Mouse (Mus musculus) neural tube, embryonic 15.5 days (tissue): ENCODE data around the gene Tmem120b. TPM values are rescaled to one million over a fixed set of nuclear protein-coding genes. Genes with fewer than 3 reads are reported as not detected.

Experiments
- ATAC-seq: fragments of 200-750 bp; cut with Nextera tagmentation; 2 replicates; pipeline ENCODE4 v1.8.0; 2017; ENCODE audit warnings: mild to moderate bottlenecking, moderate TSS enrichment, moderate library complexity; ENCODE audit not compliant: low FRiP score
- H3K27ac ChIP-seq: fragments of 300-500 bp; sonication (generic); replicated peaks from 2 replicates; pipeline ENCODE4 v1.5.1; 2015; ENCODE audit warnings: mild to moderate bottlenecking, inconsistent platforms
- H3K27me3 ChIP-seq: fragments of 300-500 bp; sonication (generic); replicated peaks from 2 replicates; pipeline ENCODE4 v1.6.1; 2015; ENCODE audit warnings: inconsistent platforms
- H3K36me3 ChIP-seq: fragments of 300-500 bp; sonication (generic); 2 replicates; pipeline ENCODE4 v1.6.1; 2015; ENCODE audit warnings: inconsistent platforms
- H3K4me1 ChIP-seq: fragments of 300-500 bp; sonication (generic); 2 replicates; pipeline ENCODE4 v1.6.1; 2015; ENCODE audit warnings: inconsistent platforms
- H3K4me2 ChIP-seq: fragments of 300-500 bp; sonication (generic); 2 replicates; pipeline ENCODE4 v1.6.1; 2015; ENCODE audit warnings: inconsistent platforms, mild to moderate bottlenecking, moderate library complexity
- H3K4me3 ChIP-seq: fragments of 300-500 bp; sonication (generic); replicated peaks from 2 replicates; pipeline ENCODE4 v1.5.1; 2015; ENCODE audit warnings: mild to moderate bottlenecking, inconsistent platforms
- H3K9ac ChIP-seq: fragments of 300-500 bp; sonication (generic); replicated peaks from 2 replicates; pipeline ENCODE4 v1.6.1; 2015; ENCODE audit warnings: mild to moderate bottlenecking, inconsistent platforms
- H3K9me3 ChIP-seq: fragments of 300-500 bp; sonication (generic); replicated peaks from 2 replicates; pipeline ENCODE4 v1.6.1; 2016; ENCODE audit warnings: inconsistent platforms
- WGBS: fragments of 180-500 bp; shearing (Covaris S2); methylation state at CpG from one replicate; pipeline ENCODE4 v1.1.7; 2015; ENCODE audit warnings: mixed read lengths; 5-methylcytosine and 5-hydroxymethylcytosine counted together
- polyA plus RNA-seq: library from polyadenylated mRNA; unstranded; fragments of >200 nt; fragmentation: Nextera tagmentation; extraction: Ambion mirVana; gene quantifications from 2 replicates; pipeline ENCODE4 v1.2.1, GENCODE M21; 2015

Tmem120b gene
- polyA plus RNA-seq, 1 experiment from 2014 or later: 19.6 TPM

GRCm38 (mm10) chr5:123138953-123139721 lies 70.9 kb downstream of the Tmem120b start:
- no peaks in the 10 kb centered on the region for H3K27me3 ChIP-seq
- H3K4me1 ChIP-seq: peaks cover 45% of the 10 kb centered on the region
- peak overlapping the region; percentile 91 for H3K4me2 ChIP-seq
- peak overlapping the region; percentile 99 for H3K9ac ChIP-seq
- H3K36me3 ChIP-seq: 0 out of 2 replicates have a peak, but pooled peaks cover 2% of the 10 kb centered on the region
- no peak for ATAC-seq
- no peaks in the 10 kb centered on the region for H3K9me3 ChIP-seq
- peak overlapping the region; percentile 69 for H3K4me3 ChIP-seq
- under 1% methylated on average over 39 of the region's 39 CpGs for WGBS
- H3K27ac ChIP-seq: peak overlapping the region; percentile 97

- H3K27ac ChIP-seq: peak overlapping the region; percentile 97
- WGBS: under 1% methylated on average over 28 of the region's 28 CpGs
These were observed 71.8 kb downstream of the Tmem120b start for GRCm38 (mm10) chr5:123139722-123140627.

GRCm38 (mm10) chr5:123140694-123141554 lies 72.7 kb downstream of the Tmem120b start:
- Histone ChIP-seq H3K36me3 (no peaks in the 10 kb centered on the region), H3K27me3 (no peaks in the 10 kb centered on the region), H3K4me2 (peak overlapping the region; percentile 98), H3K4me1 (peaks cover 45% of the 10 kb centered on the region), H3K9me3 (no peaks in the 10 kb centered on the region), H3K27ac (peak overlapping the region; percentile 99), H3K4me3 (peak overlapping the region; percentile 85), H3K9ac (peak overlapping the region; percentile 100)
- ATAC-seq: peak; percentile 73
- WGBS: under 1% methylated on average over 31 of the region's 31 CpGs

More at GRCm38 (mm10) chr5:123139722-123140627, 71.8 kb downstream of the Tmem120b start:
- Histone ChIP-seq H3K4me2 (peak overlapping the region; percentile 91), H3K9me3 (no peaks in the 10 kb centered on the region), H3K4me1 (peaks cover 45% of the 10 kb centered on the region), H3K36me3 (no peaks in the 10 kb centered on the region), H3K4me3 (peak overlapping the region; percentile 69), H3K9ac (peak overlapping the region; percentile 99), H3K27me3 (no peaks in the 10 kb centered on the region)
- ATAC-seq: no peak

GRCm38 (mm10) chr5:123141555-123142160 lies 73.4 kb downstream of the Tmem120b start:
- Histone ChIP-seq H3K27me3 (no peaks in the 10 kb centered on the region), H3K4me2 (peak overlapping the region; percentile 98), H3K9me3 (no peaks in the 10 kb centered on the region), H3K9ac (peak overlapping the region; percentile 100), H3K27ac (peak overlapping the region; percentile 99), H3K36me3 (peaks cover 5% of the 10 kb centered on the region), H3K4me3 (peak overlapping the region; percentile 85), H3K4me1 (peaks cover 45% of the 10 kb centered on the region)
- WGBS: 1% methylated on average over 35 of the region's 38 CpGs
- ATAC-seq: peak; percentile 51

GRCm38 (mm10) chr5:123142161-123143157 lies 74.2 kb downstream of the Tmem120b start, which contains the start of gene Setd1b:
TSS of gene Setd1b (plus strand) at chr5:123142193.
- Histone ChIP-seq H3K4me1 (peaks cover 44% of the 10 kb centered on the region), H3K4me2 (peak within 1 kb of the TSS; percentile 98), H3K9ac (peak within 1 kb of the TSS; percentile 100), H3K36me3 (peaks cover 13% of the 10 kb centered on the region), H3K4me3 (peak within 1 kb of the TSS; percentile 85), H3K27ac (peak within 1 kb of the TSS; percentile 99), H3K9me3 (no peaks in the 10 kb centered on the region), H3K27me3 (no peaks in the 10 kb centered on the region)
- under 1% methylated on average over 63 of the region's 103 CpGs for WGBS
- ATAC-seq: peak; percentile 10; the same call in 1 of the 2 replicates

- Histone ChIP-seq H3K4me2 (peak overlapping the region; percentile 98), H3K9ac (peak overlapping the region; percentile 100), H3K36me3 (peaks cover 23% of the 10 kb centered on the region), H3K27me3 (no peaks in the 10 kb centered on the region), H3K4me1 (peaks cover 48% of the 10 kb centered on the region), H3K27ac (peak overlapping the region; percentile 99), H3K9me3 (no peaks in the 10 kb centered on the region), H3K4me3 (peak overlapping the region; percentile 85)
- WGBS: 1% methylated on average over 23 of the region's 24 CpGs
- ATAC-seq: no peak
These were observed 75.2 kb downstream of the Tmem120b start for GRCm38 (mm10) chr5:123143251-123143970.

- Histone ChIP-seq H3K27me3 (no peaks in the 10 kb centered on the region), H3K36me3 (peaks cover 30% of the 10 kb centered on the region), H3K4me1 (peaks cover 55% of the 10 kb centered on the region), H3K27ac (peak overlapping the region; percentile 42), H3K9ac (peak overlapping the region; percentile 100), H3K9me3 (no peaks in the 10 kb centered on the region), H3K4me3 (peak overlapping the region; percentile 85), H3K4me2 (peak overlapping the region; percentile 98)
- no peak for ATAC-seq
- WGBS: 3% methylated on average over 17 of the region's 17 CpGs
These were observed 75.9 kb downstream of the Tmem120b start for GRCm38 (mm10) chr5:123143971-123144745.

GRCm38 (mm10) chr5:123144746-123145590 lies 76.8 kb downstream of the Tmem120b start:
- H3K27ac ChIP-seq: peak overlapping the region; percentile 42; the same call in 1 of the 2 replicates
- no peak for ATAC-seq
- H3K27me3 ChIP-seq: no peaks in the 10 kb centered on the region
- peaks cover 30% of the 10 kb centered on the region for H3K36me3 ChIP-seq
- H3K9ac ChIP-seq: peak overlapping the region; percentile 100
- peak overlapping the region; percentile 85 for H3K4me3 ChIP-seq
- no peaks in the 10 kb centered on the region for H3K9me3 ChIP-seq
- H3K4me2 ChIP-seq: peak overlapping the region; percentile 98
- H3K4me1 ChIP-seq: peaks cover 63% of the 10 kb centered on the region
- 37% methylated on average over 20 of the region's 20 CpGs for WGBS
